Mouse (Mus musculus) 416B (cell line): ENCODE measurements around the gene Schip1.

Experiments used
- DNase-seq: peaks from one replicate; pipeline ENCODE4 v3.0.0; 2011; ENCODE audit warnings: low read depth

Gene Schip1

GRCm38 (mm10) chr3:68477478-68477877 is 412.9 kb downstream of the Schip1 start:
- DNase-seq: no peak

GRCm38 (mm10) chr3:68479266-68479665 is 414.7 kb downstream of the Schip1 start:
- no peak for DNase-seq

DNA sequence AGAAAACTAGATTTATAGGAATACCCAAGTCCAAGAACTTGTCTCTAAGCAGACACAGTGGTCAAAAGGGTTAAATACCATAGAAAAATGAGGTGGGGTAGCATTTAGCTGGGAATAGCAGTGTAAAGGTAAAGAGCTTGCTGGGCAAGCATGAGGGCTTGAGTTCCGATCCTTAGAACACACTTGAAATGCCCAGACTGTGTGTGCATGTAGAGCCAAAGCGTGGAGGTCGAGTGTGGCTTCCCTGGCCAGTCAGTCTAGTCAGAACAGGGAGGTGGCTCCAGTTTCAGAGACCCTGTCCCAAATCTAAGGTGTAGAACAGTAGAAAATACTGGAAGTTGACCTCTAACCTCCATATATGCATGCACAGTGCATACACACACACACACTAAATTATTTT is 418.9 kb downstream of the Schip1 start:
- DNase-seq: no peak

DNA sequence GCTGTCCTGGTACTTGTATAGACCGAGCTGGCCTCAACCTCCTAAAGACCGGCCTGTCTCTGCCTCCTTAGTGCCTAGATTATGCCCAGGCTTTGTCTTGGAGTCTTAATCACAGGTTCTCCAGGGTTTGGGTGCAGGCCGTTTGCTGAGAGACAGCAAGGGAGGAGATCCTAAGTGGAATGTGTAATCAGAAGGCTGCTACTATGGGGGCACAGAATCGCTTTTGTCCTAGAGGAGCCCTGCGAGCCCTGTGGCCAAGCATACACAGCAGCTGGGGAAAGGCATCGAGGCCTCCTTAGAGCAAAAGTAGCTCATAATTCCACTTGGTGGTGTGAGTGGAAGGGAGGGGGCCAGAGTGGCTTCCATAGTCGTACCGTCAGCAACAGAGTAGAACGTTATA is 419.4 kb downstream of the Schip1 start:
- no peak for DNase-seq

- DNase-seq: no peak
These were observed 420.0 kb downstream of the Schip1 start for GRCm38 (mm10) chr3:68484561-68484960.

GRCm38 (mm10) chr3:68487621-68488020 is 423.0 kb downstream of the Schip1 start:
- no peak for DNase-seq

DNA sequence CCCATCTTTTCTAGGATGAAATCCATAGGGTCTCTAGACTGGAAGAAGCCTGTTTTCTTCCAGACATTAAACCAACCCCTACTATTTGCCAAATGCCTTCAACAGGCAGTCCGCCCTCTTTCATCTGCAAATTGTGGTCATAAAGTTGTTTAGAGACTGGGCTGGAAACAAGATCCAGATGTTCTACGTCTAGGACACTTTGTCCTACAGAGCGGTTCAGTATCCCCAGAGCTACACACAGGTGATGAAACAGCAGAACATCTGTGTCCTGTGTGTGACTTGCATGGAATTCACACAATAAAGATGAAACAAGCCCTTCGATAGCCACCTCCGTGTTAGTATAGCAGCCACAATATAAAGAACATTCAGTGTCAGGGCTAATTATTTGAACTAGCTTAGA is 423.7 kb downstream of the Schip1 start:
- DNase-seq: no peak

- DNase-seq: no peak
These were observed 426.9 kb downstream of the Schip1 start for GRCm38 (mm10) chr3:68491516-68491915.

GRCm38 (mm10) chr3:68492066-68492465 is 427.5 kb downstream of the Schip1 start:
- no peak for DNase-seq

- DNase-seq: no peak
These were observed 427.9 kb downstream of the Schip1 start for GRCm38 (mm10) chr3:68492513-68492912.

DNA sequence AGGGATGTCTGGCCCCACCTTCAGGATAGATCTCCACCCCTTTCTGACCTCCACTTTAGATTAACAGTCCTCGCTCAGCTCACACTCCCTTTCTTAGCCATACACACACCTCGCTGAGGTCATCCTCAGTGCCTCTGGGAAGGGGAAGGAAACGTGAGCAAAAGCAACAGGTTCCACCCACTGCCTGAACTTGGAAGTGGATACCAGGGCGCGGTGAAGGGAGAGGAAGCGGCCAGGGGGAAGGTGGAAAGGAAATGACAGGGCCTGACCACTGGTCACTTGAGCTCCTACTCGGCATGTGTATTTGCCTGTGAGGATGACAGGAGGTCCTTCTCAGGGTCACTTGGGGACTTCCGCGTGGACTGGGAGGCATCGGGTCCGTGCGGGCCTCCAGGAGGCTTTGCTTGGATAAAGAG is 428.6 kb downstream of the Schip1 start:
- peak; percentile 78 for DNase-seq

DNA sequence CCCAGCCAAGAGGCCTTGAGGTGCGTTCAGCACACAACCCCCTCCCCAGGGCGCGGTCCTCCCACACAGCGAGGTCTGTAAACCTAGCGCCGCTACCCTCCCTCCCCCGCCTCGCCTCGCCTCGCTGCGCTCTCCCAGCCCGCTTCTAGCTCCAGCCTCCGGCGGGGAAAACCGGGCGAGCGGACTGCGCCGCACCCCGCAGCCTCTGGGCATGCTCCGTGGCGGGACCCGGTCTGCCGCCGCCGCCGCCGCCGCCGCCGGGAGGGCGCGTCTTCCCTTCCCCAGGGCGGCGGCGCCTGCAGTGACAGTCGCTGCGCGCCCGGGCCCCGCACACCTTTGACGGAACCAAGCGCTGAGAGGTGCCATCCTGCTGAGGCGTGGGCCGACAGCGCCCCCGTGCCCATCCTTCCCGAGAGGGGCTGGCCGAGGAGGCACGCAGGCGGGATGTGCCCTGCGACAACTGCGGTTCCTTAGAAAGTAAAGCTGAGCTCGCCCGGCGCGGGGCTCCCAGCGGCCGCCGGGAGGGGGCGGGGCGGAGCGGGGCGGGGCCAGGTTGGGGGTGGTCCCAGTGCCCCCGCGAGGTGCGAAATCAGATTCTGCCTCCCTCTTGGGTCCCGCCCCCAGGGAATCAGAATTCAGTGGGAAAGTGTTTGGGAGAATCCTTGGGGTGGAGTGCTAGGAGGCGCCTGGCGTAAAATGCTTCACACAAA is 429.1 kb downstream of the Schip1 start:
- no peak for DNase-seq

GRCm38 (mm10) chr3:68494296-68495095 is 429.9 kb downstream of the Schip1 start:
- no peak for DNase-seq

DNA sequence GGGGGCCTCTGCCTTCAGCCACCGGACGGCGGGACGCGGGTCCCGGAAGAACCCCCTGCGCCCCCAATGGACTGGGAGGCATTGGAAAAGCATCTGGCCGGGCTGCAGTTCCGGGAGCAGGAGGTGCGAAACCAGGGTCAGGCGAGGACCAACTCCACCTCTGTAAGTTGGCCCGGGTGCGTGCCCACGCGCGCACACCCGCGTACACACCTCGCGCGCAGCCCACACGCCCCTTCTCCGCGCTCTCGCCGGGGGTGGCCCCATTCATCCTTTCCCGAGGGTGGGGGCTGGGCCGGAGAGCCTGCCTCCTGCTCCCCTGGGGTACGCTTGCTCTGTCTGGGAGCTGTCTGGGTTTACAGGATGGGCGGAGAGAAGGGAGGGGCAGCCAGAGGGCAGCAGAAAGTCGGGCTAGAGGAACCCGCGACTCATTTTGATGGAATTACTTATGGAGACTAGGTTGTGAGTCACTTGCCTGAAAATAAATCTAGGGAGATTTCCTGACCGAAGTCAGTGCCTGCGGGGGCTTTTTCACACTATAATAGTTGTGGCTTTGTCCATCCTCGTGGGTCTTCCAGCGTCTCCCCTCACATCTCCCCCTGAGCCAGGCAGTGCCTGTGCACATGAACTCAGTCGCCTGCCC is 430.6 kb downstream of the Schip1 start:
- no peak for DNase-seq

GRCm38 (mm10) chr3:68495736-68496242 is 431.2 kb downstream of the Schip1 start:
- no peak for DNase-seq

DNA sequence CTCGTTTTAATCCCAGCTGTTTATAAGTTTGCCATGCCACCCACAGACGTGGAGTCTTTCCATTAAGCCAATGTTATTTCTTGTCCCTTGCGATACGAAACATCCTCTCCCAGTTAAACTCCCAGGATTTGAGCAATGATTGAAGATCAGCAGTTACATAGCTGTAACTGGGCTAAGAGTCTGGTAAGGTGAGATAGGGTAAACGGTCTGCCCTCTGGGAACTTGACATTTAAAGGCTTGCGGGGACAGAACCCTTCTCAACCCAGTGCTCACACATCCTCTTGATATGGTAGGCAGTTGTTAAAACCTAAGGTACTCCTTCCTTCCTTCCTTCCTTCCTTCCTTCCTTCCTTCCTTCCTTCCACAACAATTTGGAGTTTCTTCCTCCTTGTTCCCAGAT is 431.9 kb downstream of the Schip1 start:
- DNase-seq: no peak

DNA sequence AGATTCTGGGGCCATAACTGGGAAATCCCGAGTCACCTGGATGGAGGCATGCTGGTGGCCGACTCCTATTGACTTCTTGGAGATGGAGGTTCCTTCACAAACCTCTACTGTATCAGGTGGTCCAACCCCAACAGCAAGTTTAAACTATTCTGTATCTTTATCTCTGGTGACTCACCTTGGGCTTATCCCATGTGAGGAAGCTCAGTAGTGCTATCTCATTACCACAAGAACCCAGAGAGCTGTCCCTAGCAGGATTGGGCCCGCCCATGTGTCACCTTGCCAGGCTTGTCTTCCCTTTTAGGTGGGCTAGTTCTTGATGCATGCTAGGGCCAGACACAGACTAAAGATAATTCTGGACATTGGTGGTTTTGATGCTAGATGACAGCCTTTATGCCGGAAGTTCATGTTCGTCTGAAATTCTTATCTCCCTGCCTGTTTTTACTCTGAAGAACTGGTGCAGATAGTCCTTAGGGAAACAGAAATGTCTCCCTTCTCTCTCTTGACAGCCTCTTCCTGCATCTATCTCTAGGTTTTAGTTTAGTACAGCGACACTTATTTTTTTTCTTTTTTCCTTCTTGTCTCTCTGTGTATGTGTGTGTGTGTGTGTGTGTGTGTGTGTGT is 435.0 kb downstream of the Schip1 start:
- DNase-seq: peak; percentile 71

GRCm38 (mm10) chr3:68504838-68505237 is 440.2 kb downstream of the Schip1 start:
- peak; percentile 27 for DNase-seq

- no peak for DNase-seq
These were observed 442.2 kb downstream of the Schip1 start for GRCm38 (mm10) chr3:68506769-68507318.

- DNase-seq: peak; percentile 92
These were observed 444.0 kb downstream of the Schip1 start for GRCm38 (mm10) chr3:68508629-68509028.

- no peak for DNase-seq
These were observed 446.3 kb downstream of the Schip1 start for GRCm38 (mm10) chr3:68510872-68511271.

DNA sequence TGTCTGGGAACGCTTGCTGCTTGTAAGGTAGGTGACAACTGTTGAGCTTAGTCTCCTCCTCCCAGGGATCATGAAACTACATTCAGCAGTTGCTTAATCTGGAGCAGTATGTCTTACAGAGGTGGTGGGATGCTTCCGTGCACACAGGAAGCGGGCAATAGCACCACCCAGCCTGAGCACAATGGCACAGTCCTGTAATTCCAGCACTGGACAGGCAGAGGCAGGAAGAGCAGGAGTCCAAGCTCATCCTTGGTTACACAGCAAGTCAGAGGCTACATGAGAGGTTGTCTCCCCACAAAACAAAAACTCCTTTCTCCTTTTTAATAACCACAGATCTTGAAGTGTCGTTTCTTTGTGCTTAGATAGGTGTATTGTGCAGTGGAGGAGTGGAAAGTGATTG is 447.1 kb downstream of the Schip1 start:
- no peak for DNase-seq
